Mouse (Mus musculus): Measurements from ENCODE around the gene Flcn. TPM values are rescaled to one million over a fixed set of nuclear protein-coding genes. Genes with fewer than 3 reads are reported as not detected.

The Flcn gene
- total RNA-seq (2014; rRNA removed; ENCODE audit: low replicate concordance) (38.2 and 46.9 TPM in 2 replicates), polyA plus RNA-seq (2015; fragmentation: Nextera tagmentation; extraction: Ambion mirVana) (43.0 and 43.3 TPM in 2 replicates)

DNA sequence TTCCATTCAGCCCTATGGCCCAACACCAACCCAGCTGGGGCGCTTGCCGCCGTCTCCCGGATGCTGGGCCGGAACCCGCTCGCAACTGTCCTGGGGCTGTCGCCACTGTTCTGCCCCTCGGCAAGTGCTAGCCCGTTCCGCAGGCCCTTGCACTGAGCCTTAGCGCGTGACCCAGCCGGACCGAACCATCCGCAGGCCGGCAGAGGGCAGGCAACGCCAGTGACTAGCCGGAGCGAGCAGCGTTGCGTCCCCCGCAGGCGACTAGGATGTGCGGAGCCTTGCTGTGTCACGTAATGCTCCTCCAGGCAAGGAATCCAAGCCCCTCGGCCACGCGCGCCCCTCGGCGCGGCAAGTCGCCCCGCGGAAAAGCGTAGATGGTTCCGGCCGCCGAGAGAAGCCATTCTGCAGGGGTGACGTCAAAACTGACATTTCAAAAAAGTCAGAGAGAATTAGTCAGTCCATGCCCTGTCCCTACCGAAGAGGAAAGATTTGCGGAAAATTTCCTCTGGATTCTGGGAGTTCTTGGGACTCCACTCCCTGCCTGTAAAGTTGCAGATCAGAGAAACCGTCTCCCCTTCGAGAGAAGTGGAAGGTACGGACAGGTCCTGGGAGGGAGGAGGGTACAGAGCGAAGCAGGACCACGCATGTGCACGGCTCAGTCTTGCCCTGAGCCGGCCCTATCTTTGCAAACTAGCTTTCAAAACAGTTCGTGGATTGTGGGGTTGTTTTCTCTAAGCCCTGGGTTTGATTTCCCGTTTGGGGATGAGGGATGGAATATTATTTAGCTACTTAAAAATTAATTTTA lies at the start of gene Flcn:
TSS of gene Flcn (minus strand) at position 347 of the 805 bp plus-strand sequence.
- DNase-seq (ENCODE audit: low spot score) (peak; percentile 94), ATAC-seq (ENCODE audit: insufficient read depth, low read depth) (peak; percentile 91)
- Histone ChIP-seq H3K27ac (ENCODE audit: low read depth) (peak within 1 kb of the TSS; percentile 98), H3K9me3 (replicated peaks; ENCODE audit: control insufficient read depth, low read length) (no peaks in the 10 kb centered on the region), H3K36me3 (replicated peaks; ENCODE audit: control insufficient read depth, insufficient read depth, low read length) (peaks cover 31% of the 10 kb centered on the region), H3K9ac (replicated peaks; ENCODE audit: low read depth, low read length) (peak within 1 kb of the TSS; percentile 86), H3K4me1 (ENCODE audit: control insufficient read depth, insufficient read depth) (peaks cover 12% of the 10 kb centered on the region), H3K4me2 (ENCODE audit: low read depth, low read length) (peak within 1 kb of the TSS; percentile 81), H3K4me3 (ENCODE audit: low read depth, low read length) (peak within 1 kb of the TSS; percentile 77), H3K27me3 (ENCODE audit: control insufficient read depth, insufficient read depth, low read length) (no peaks in the 10 kb centered on the region)
- WGBS = under 1% methylated on average over 52 of the region's 52 CpGs
- TF ChIP-seq CTCF (IDR thresholded peaks at IDR 0.05; ENCODE audit: low read depth) = peak; percentile 41
- TF ChIP-seq EP300 (IDR thresholded peaks at IDR 0.05; ENCODE audit: low read depth) = peak; percentile 88

DNA sequence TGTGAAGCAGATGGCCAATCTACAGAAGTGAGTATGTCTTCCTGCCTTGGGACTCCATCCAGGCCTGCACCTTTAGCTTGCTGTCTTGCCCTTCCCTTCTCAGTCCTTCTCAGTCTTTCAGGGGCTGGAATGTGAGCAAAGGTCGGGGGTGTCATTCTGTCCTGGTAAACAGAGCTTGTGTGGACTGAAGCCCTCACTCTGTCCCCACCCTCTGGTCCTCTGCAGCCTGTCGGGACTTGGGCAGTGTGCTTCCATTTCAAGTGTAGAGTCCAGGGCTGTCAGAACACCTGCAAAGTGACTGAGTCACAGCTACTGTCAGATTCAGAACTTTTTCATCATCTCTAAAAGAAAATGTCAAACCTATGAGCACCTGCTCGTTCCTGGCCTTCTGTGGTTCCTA lies 43.0 kb upstream of the Flcn start:
- DNase-seq (ENCODE audit: low spot score) (no peak), ATAC-seq (ENCODE audit: insufficient read depth, low read depth) (no peak)
- Histone ChIP-seq H3K9me3 (replicated peaks; ENCODE audit: control insufficient read depth, low read length) (no peaks in the 10 kb centered on the region), H3K4me1 (ENCODE audit: control insufficient read depth, insufficient read depth) (peaks cover 10% of the 10 kb centered on the region), H3K4me3 (ENCODE audit: low read depth, low read length) (no peak overlapping the region), H3K27me3 (ENCODE audit: control insufficient read depth, insufficient read depth, low read length) (no peaks in the 10 kb centered on the region), H3K27ac (ENCODE audit: low read depth) (no peak overlapping the region), H3K9ac (replicated peaks; ENCODE audit: low read depth, low read length) (no peak overlapping the region), H3K36me3 (replicated peaks; ENCODE audit: control insufficient read depth, insufficient read depth, low read length) (peaks cover 4% of the 10 kb centered on the region), H3K4me2 (ENCODE audit: low read depth, low read length) (no peak overlapping the region)
- TF ChIP-seq EP300 (IDR thresholded peaks at IDR 0.05; ENCODE audit: low read depth) (no peak), CTCF (IDR thresholded peaks at IDR 0.05; ENCODE audit: low read depth) (no peak)
- 63% methylated on average over 3 of the region's 3 CpGs for WGBS

DNA sequence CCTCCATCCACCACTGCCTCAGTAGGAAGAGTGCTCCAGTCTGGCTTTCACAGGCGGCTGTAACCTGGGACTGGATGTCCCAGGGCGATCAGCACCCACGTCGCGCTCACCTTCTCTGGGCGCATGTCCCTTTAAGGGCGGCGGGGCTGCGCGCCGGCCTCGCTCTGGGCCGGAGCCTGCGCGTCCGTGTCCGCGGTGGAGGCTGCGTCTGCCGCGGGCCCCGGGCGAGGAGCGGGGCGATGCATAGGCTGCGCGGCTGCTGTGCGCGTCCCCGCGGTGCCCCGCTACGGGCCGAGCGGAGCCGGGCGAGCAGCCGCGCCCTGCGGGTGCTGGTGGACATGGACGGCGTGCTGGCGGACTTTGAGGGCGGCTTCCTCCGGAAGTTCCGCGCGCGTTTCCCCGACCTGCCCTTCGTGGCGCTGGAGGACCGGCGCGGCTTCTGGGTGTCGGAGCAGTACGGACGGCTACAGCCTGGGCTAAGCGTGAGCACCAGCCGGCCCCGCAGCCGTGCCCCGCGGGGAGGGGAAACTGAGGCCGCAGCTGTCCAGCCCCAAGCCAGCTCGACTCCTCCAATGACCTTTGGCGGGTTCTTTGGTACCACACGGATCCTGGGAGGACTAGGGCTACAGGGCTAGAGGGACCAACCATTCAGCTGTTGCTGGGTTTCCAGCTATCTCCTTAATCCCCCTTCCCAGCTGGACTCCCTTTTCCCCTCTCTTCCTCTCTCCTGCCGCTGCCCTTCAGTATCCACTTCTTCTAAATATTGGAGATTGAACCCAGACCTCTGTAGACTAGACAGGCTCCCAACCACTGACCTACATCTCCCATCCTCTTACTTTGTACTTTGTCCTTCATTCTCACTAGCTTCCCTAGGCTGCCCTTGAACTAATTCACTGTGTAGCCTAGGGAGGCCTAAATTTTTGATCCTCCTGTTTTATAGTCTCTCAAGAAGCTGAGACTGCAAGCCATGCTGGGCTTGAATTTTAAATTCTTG lies 38.4 kb upstream of the Flcn start:
- Histone ChIP-seq H3K36me3 (replicated peaks; ENCODE audit: control insufficient read depth, insufficient read depth, low read length) (no peaks in the 10 kb centered on the region), H3K4me1 (ENCODE audit: control insufficient read depth, insufficient read depth) (peaks cover 10% of the 10 kb centered on the region), H3K4me3 (ENCODE audit: low read depth, low read length) (peak overlapping the region; percentile 93), H3K9me3 (replicated peaks; ENCODE audit: control insufficient read depth, low read length) (no peaks in the 10 kb centered on the region), H3K27me3 (ENCODE audit: control insufficient read depth, insufficient read depth, low read length) (no peaks in the 10 kb centered on the region), H3K27ac (ENCODE audit: low read depth) (peak overlapping the region; percentile 92), H3K9ac (replicated peaks; ENCODE audit: low read depth, low read length) (peak overlapping the region; percentile 86), H3K4me2 (ENCODE audit: low read depth, low read length) (peak overlapping the region; percentile 95)
- TF ChIP-seq EP300 (IDR thresholded peaks at IDR 0.05; ENCODE audit: low read depth) = no peak
- TF ChIP-seq CTCF (IDR thresholded peaks at IDR 0.05; ENCODE audit: low read depth) = no peak
- ATAC-seq (ENCODE audit: insufficient read depth, low read depth) (peak; percentile 88), DNase-seq (ENCODE audit: low spot score) (peak; percentile 53)
- WGBS = under 1% methylated on average over 51 of the region's 69 CpGs

DNA sequence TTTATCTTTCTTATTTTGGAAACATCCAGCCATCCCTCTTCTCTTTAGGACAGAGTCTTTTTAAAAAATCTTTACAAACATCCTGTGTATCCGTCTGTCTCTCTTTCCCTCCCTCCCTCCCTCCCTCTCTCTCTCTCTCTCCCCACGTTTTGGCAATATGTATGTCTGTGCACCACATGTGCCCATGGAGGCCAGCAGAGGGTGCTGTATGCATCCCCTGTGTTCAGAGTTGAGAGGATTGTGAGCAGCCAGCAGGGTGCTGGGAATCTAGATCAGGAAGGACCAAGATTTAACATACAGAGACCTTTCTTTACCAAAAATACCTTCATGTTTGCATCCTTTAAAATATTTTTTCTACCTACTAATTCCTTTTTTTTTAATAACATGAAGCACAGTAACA lies 37.3 kb upstream of the Flcn start:
- Histone ChIP-seq H3K27ac (ENCODE audit: low read depth) (no peak overlapping the region), H3K4me2 (ENCODE audit: low read depth, low read length) (peak overlapping the region; percentile 95; the same call in 1 of the 2 replicates), H3K4me1 (ENCODE audit: control insufficient read depth, insufficient read depth) (peaks cover 10% of the 10 kb centered on the region), H3K9ac (replicated peaks; ENCODE audit: low read depth, low read length) (peak overlapping the region; percentile 86; the same call in 1 of the 2 replicates), H3K36me3 (replicated peaks; ENCODE audit: control insufficient read depth, insufficient read depth, low read length) (no peaks in the 10 kb centered on the region), H3K9me3 (replicated peaks; ENCODE audit: control insufficient read depth, low read length) (no peaks in the 10 kb centered on the region), H3K4me3 (ENCODE audit: low read depth, low read length) (peak overlapping the region; percentile 93), H3K27me3 (ENCODE audit: control insufficient read depth, insufficient read depth, low read length) (no peaks in the 10 kb centered on the region)
- TF ChIP-seq EP300 (IDR thresholded peaks at IDR 0.05; ENCODE audit: low read depth) (no peak), CTCF (IDR thresholded peaks at IDR 0.05; ENCODE audit: low read depth) (peak; percentile 59)
- ATAC-seq (ENCODE audit: insufficient read depth, low read depth) = no peak
- 10% methylated on average over 2 of the region's 2 CpGs for WGBS
- DNase-seq (ENCODE audit: low spot score) = peak; percentile 9

DNA sequence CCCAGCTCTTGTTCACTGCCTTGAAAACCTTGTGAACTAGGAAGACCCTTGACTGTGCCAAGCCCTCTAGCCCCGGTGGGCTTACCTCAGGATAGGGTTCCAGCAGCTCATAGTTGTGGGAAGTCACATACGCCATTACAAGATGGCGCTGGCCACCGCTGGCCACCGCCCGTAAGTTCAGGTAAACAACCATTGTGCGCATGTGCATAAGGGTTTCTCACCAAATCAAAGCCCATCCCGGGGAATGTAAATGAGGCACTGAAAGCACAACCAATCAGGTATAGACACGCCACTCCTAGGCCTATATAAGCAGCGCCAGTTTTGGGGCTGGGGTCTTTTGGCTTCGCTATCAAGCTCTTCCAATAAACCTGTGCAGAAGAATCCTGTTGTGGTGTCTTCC lies 36.5 kb upstream of the Flcn start:
- Histone ChIP-seq H3K4me1 (ENCODE audit: control insufficient read depth, insufficient read depth) (peaks cover 10% of the 10 kb centered on the region), H3K4me3 (ENCODE audit: low read depth, low read length) (no peak overlapping the region), H3K27ac (ENCODE audit: low read depth) (no peak overlapping the region), H3K36me3 (replicated peaks; ENCODE audit: control insufficient read depth, insufficient read depth, low read length) (no peaks in the 10 kb centered on the region), H3K9me3 (replicated peaks; ENCODE audit: control insufficient read depth, low read length) (no peaks in the 10 kb centered on the region), H3K9ac (replicated peaks; ENCODE audit: low read depth, low read length) (no peak overlapping the region), H3K27me3 (ENCODE audit: control insufficient read depth, insufficient read depth, low read length) (no peaks in the 10 kb centered on the region), H3K4me2 (ENCODE audit: low read depth, low read length) (no peak overlapping the region)
- ATAC-seq (ENCODE audit: insufficient read depth, low read depth) = no peak
- DNase-seq (ENCODE audit: low spot score) = no peak
- TF ChIP-seq EP300 (IDR thresholded peaks at IDR 0.05; ENCODE audit: low read depth) (no peak), CTCF (IDR thresholded peaks at IDR 0.05; ENCODE audit: low read depth) (no peak)
- WGBS = 97% methylated on average over 11 of the region's 11 CpGs

Measured in heart, postnatal 0 days (tissue).